Mouse (Mus musculus): ENCODE data around the gene Dnah1. TPM values are rescaled to one million over a fixed set of nuclear protein-coding genes. Genes with fewer than 3 reads are reported as not detected.

Dnah1 gene
- total RNA-seq, 2 experiments from 2014 or later: 0.21 to 0.29 TPM

GRCm38 (mm10) chr14:31233070-31233995 is 90.4 kb downstream of the Dnah1 start:
- peak; percentile 45 for DNase-seq

DNA sequence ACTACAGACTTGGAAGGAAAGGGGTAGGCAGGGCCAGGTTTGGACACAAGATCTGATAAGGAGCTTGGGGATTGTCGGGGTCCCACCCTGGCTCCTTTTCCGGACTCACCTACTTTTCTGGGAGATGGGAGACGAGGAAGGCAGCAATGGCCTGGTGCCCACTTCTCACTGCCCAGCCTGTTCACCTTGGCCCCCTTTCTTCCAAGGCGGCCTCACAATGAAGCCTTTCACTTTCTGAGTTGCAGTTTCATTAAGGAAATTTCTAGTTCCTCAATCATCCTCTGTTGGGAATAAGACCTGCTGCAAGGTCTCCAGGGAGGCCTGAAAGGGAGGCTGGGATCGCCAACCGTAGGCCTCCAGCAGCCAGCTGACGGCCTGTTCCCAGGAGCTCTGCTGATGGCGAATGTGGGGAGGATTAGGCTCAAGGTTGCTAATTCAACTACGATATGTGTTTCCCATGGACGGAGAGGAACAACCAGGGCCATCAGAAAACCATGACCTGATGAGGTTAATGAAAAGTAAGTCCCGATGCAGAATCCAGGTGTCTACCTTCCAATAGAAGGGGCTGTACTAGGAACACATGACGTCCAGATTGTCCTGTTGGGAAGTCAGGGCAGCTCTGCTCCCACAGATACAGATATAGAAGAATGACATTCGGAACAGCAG is 91.2 kb downstream of the Dnah1 start:
- peak; percentile 34 for DNase-seq

- DNase-seq: no peak
These were observed 93.3 kb downstream of the Dnah1 start for GRCm38 (mm10) chr14:31230442-31230841.

DNA sequence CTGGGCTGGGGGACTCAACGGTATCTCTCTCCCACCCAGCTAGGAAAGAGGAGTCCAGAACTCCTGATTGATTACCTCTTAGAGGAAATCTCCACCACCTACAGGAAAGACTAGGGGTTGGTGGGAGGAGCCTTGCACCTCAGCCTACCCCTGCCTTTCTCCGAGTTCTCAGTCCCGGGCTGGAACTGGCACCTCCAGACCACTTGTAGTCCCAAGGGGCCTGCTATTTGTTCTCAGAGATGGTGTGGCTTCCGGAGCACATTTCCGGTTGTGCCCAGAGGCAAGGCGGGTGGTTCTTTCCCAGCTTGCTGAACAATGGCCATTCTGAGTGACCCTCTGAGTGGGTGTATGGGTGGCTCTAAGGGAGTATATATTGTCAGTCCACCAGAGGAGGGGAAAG is 95.5 kb downstream of the Dnah1 start:
- peak; percentile 36 for DNase-seq

GRCm38 (mm10) chr14:31226978-31227377 is 96.7 kb downstream of the Dnah1 start:
- peak; percentile 80 for DNase-seq

DNA sequence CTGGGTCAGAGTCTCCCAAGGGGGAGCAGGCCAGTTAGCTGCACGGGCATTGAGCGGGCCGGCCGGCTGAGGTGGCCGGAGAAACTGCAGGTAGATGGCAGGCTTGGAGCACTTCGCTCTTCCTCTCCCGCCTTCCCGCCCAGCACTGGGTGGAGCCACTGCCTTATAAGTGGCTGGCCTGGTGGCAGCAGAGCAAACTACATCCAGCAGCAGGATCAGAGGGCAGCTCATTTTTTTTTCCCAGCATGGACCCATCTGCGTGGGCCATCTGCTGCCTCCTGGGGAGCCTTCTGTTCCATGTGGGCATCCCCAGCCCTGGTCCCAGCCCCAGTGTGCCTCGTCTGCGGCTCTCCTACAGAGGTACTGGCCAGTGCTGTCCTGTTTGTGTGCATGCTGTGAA is 106.0 kb downstream of the Dnah1 start, which contains the start of gene Sema3g:
Sema3g (plus strand) TSS at position 195 of the 400 bp plus-strand sequence.
- peak; percentile 82 for DNase-seq

DNA sequence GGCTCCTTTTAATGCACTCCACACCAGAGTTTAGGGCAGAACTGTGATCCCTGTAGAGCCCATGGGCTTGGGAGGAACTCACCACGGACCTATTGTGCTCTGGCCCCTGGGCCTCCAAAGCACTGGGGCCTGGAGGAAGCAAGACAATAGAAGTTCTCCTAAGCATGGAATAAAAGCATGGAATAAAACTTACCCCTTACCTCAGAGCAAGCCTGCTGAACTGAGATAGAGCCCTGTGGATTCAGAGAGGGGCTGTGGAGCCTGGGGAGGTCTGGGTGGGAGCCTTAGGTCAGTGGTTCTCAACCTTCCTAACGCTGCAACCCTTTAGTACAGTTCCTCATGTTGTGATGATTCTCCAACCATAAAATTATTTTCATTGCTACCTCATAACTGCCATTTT is 106.8 kb downstream of the Dnah1 start, which contains the start of gene Nisch:
Nisch (minus strand) TSS at position 101 of the 400 bp plus-strand sequence.
- DNase-seq: no peak

GRCm38 (mm10) chr14:31215157-31216002 is 108.3 kb downstream of the Dnah1 start:
- peak; percentile 83 for DNase-seq

DNA sequence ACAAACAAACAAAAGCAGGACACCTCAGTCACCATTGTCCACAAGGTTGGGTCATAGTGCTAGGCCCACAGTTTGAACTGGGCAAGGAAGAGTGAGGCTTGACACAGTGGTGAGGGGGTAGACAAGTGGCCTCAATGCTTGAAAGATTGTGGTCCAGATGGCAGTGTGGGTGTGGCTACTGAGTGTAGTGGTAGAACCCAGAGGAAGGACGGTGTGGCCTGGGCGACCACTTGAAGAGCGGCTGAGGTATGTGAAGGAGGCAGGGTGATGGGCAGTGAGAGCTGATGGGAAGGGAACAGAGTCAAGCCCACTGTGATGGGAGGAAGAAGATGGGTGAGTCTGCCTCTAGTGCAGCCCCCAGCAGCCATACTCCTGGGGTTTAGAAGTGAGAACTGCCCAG is 109.0 kb downstream of the Dnah1 start:
- no peak for DNase-seq

DNA sequence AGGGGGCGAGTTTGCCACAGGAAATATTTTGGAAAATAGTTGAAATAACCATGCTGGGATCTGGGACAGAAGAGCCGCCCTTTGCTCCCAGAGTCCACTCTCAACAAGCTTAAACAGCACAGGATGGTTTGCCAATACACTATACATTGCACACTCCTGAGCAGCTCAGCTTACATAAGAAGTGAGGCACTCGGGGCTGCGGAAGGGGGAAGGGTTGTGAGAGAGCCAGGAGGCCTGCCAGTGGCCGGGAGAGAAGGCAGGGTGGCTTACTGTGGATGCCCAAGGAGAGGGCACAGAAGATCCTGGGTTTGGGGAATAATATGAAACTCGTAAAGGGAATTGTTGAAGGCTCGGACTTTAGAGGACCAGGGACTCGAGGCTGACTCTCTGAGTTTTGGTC is 109.8 kb downstream of the Dnah1 start:
- no peak for DNase-seq

- DNase-seq: no peak
These were observed 111.2 kb downstream of the Dnah1 start for GRCm38 (mm10) chr14:31212499-31212898.

GRCm38 (mm10) chr14:31211854-31212253 is 111.8 kb downstream of the Dnah1 start:
- no peak for DNase-seq

Other genes starting within 250 kb of the Dnah1 start
- gene Smim4, start 194.9 kb downstream of the Dnah1 start, total RNA-seq (2021): 10 to 100 TPM; 80.5 to 91.4 TPM
- 10 to 100 TPM; 91.8 to 93.8 TPM for gene Nt5dc2, start 192.8 kb downstream of the Dnah1 start, total RNA-seq (2021)
- 10 to 100 TPM; 77.1 to 84.3 TPM for gene Stab1, start 155.3 kb downstream of the Dnah1 start, total RNA-seq (2021)
- gene Tnnc1, start 115.6 kb downstream of the Dnah1 start, total RNA-seq (2021): 1,000 to 10,000 TPM; 5,292 to 5,773 TPM
- 100 to 1,000 TPM; 301 to 310 TPM for gene Nisch, start 107.0 kb downstream of the Dnah1 start, total RNA-seq (2021)
- gene Sema3g, start 106.0 kb downstream of the Dnah1 start, total RNA-seq (2021): 10 to 100 TPM in 1 of 2 experiments, 1 to 10 TPM in 1; 9.2 to 11.4 TPM
- 1 to 10 TPM; 5.5 to 6.4 TPM for gene Phf7, start 72.6 kb downstream of the Dnah1 start, total RNA-seq (2021)
- 10 to 100 TPM; 54.4 to 54.8 TPM for gene Bap1, start 72.4 kb downstream of the Dnah1 start, total RNA-seq (2021)
- gene Capn7, start 12.7 kb upstream of the Dnah1 start, total RNA-seq (2021): 10 to 100 TPM; 36.1 to 36.7 TPM
- 10 to 100 TPM; 78.7 to 80.1 TPM for gene Sh3bp5, start 112.2 kb upstream of the Dnah1 start, total RNA-seq (2021)
- gene Eaf1, start 170.5 kb upstream of the Dnah1 start, total RNA-seq (2021): 10 to 100 TPM; 16.3 to 17.6 TPM
- 10 to 100 TPM; 16.5 to 16.9 TPM for gene Mettl6, start 171.1 kb upstream of the Dnah1 start, total RNA-seq (2021)